Mouse (Mus musculus) small intestine, adult 2 months (tissue): ENCODE measurements around the gene Palm. TPM values are rescaled to one million over a fixed set of nuclear protein-coding genes. Genes with fewer than 3 reads are reported as not detected.

ENCODE experiments used
- H3K27ac ChIP-seq: fragments of 200-500 bp; 2 replicates; pipeline ENCODE4 v1.5.1; 2012; ENCODE audit warnings: low read depth, low read length, control low read depth, inconsistent platforms; ENCODE audit not compliant: insufficient read depth
- H3K27me3 ChIP-seq: fragments of 200-500 bp; 2 replicates; pipeline ENCODE4 v1.6.1; 2012; ENCODE audit warnings: mild to moderate bottlenecking, moderate library complexity, low read length, inconsistent platforms; ENCODE audit not compliant: control insufficient read depth, insufficient read depth
- H3K36me3 ChIP-seq: fragments of 200-500 bp; 2 replicates; pipeline ENCODE4 v1.6.1; 2012; ENCODE audit warnings: mild to moderate bottlenecking, low read length, control low read depth, inconsistent platforms; ENCODE audit not compliant: control insufficient read depth, insufficient read depth
- H3K4me1 ChIP-seq: fragments of 200-500 bp; 2 replicates; pipeline ENCODE4 v1.6.1; 2012; ENCODE audit warnings: low read length, inconsistent platforms, mixed read lengths; ENCODE audit not compliant: control insufficient read depth, insufficient read depth, insufficient read length
- H3K4me3 ChIP-seq: fragments of 200-500 bp; 2 replicates; pipeline ENCODE4 v1.5.1; 2012; ENCODE audit warnings: low read depth, mild to moderate bottlenecking, control low read depth, inconsistent platforms, low read length, moderate library complexity
- CTCF ChIP-seq: fragments of 200-500 bp; IDR thresholded peaks from 2 replicates; pipeline ENCODE4 v1.5.1; 2012; ENCODE audit warnings: low read depth, mild to moderate bottlenecking, control low read depth, inconsistent platforms, low read length, moderate library complexity, mixed read lengths; ENCODE audit not compliant: insufficient replicate concordance, insufficient read length; ENCODE audit errors: extremely low read depth
- POLR2A ChIP-seq: fragments of 200-500 bp; IDR thresholded peaks from 2 replicates; pipeline ENCODE4 v1.6.1; 2012; ENCODE audit warnings: low read depth, mild to moderate bottlenecking, control low read depth, inconsistent platforms, low read length, moderate library complexity
- WGBS: fragments of 180-500 bp; shearing (Covaris S2); methylation state at CpG from one replicate; pipeline ENCODE4 v1.1.7; 2018; 5-methylcytosine and 5-hydroxymethylcytosine counted together
- polyA plus RNA-seq: library from polyadenylated mRNA; depleted of rRNA; stranded (reverse); fragments of >200 nt; gene quantifications from 2 replicates; pipeline ENCODE4 v1.2.3, GENCODE M21; 2012

Gene Palm
- polyA plus RNA-seq, 1 experiment: 24.0 TPM

DNA sequence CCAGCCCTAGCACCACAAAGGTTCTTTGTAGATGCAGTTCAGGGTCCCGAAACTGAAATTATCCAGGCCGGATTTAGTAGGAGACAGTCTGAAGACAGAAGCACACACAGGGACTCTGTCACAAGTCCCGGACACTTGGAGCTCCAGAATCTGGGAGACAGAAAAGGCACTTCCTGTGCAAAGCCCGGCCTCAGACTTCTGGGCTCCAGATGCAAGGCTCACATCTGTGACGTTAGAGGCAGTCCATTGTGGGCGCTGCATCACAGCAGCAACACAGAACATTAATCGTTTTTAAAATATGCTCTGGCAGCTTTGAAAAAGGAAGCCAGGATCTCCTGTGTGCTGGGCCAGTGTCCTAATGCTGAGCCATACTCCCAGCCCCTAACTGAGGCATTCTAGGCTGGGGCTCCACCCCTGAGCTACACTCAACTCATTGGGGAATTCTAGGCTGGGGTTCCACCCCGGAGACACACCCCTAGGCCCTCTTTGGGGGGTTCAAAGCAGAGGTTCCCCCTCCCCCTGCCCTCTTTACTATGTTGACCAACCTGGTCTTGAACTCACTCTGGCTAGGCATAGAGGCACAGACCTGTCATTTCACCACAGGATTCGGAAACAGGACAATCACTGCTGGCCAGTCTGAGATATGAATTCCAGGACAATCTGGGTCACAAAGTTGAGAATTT is 58.9 kb downstream of the Palm start:
- Histone ChIP-seq H3K27me3 (no peaks in the 10 kb centered on the region), H3K36me3 (peaks cover 10% of the 10 kb centered on the region), H3K4me3 (0 out of 2 replicates have a peak overlapping the region, but pooled peaks have one; percentile 65), H3K4me1 (peaks cover 34% of the 10 kb centered on the region), H3K27ac (peak overlapping the region; percentile 99)
- no peak for TF ChIP-seq CTCF
- no peak; the same call in 1 of the 2 replicates for TF ChIP-seq POLR2A
- 21% methylated on average over 9 of the region's 9 CpGs for WGBS

- peaks cover 39% of the 10 kb centered on the region for H3K4me1 ChIP-seq
- 12% methylated on average over 8 of the region's 8 CpGs for WGBS
- H3K4me3 ChIP-seq: peak overlapping the region; percentile 65
- H3K36me3 ChIP-seq: peaks cover 15% of the 10 kb centered on the region
- H3K27ac ChIP-seq: peak overlapping the region; percentile 99
- TF ChIP-seq CTCF: no peak
- TF ChIP-seq POLR2A: no peak
- no peaks in the 10 kb centered on the region for H3K27me3 ChIP-seq
These were observed 59.5 kb downstream of the Palm start for GRCm38 (mm10) chr10:79852827-79853226.

- no peaks in the 10 kb centered on the region for H3K27me3 ChIP-seq
These were observed 60.0 kb downstream of the Palm start for GRCm38 (mm10) chr10:79853392-79853791.

GRCm38 (mm10) chr10:79853860-79854795 is 60.8 kb downstream of the Palm start, which contains the start of gene Ptbp1:
TSS of gene Ptbp1 (plus strand) at chr10:79854427.
- WGBS: under 1% methylated on average over 75 of the region's 75 CpGs
- Histone ChIP-seq H3K4me1 (peaks cover 50% of the 10 kb centered on the region), H3K27me3 (no peaks in the 10 kb centered on the region)

More at GRCm38 (mm10) chr10:79853392-79853791, 60.0 kb downstream of the Palm start:
- peaks cover 44% of the 10 kb centered on the region for H3K4me1 ChIP-seq
- WGBS: under 1% methylated on average over 15 of the region's 15 CpGs
- H3K36me3 ChIP-seq: peaks cover 21% of the 10 kb centered on the region
- TF ChIP-seq CTCF: no peak
- TF ChIP-seq POLR2A: no peak; the same call in 1 of the 2 replicates
- H3K4me3 ChIP-seq: peak overlapping the region; percentile 65
- H3K27ac ChIP-seq: peak overlapping the region; percentile 99

GRCm38 (mm10) chr10:79854801-79855541 is 61.6 kb downstream of the Palm start:
- H3K4me1 ChIP-seq: peaks cover 55% of the 10 kb centered on the region
- peak overlapping the region; percentile 84 for H3K4me3 ChIP-seq
- peak overlapping the region; percentile 98 for H3K27ac ChIP-seq
- H3K27me3 ChIP-seq: no peaks in the 10 kb centered on the region
- under 1% methylated on average over 82 of the region's 83 CpGs for WGBS
- TF ChIP-seq POLR2A: no peak
- no peak for TF ChIP-seq CTCF
- peaks cover 35% of the 10 kb centered on the region for H3K36me3 ChIP-seq

More at GRCm38 (mm10) chr10:79853860-79854795, 60.8 kb downstream of the Palm start, which contains the start of gene Ptbp1:
- peaks cover 27% of the 10 kb centered on the region for H3K36me3 ChIP-seq
- TF ChIP-seq POLR2A (peak; percentile 95), CTCF (no peak)
- peak within 1 kb of the TSS; percentile 84 for H3K4me3 ChIP-seq
- peak within 1 kb of the TSS; percentile 99 for H3K27ac ChIP-seq

DNA sequence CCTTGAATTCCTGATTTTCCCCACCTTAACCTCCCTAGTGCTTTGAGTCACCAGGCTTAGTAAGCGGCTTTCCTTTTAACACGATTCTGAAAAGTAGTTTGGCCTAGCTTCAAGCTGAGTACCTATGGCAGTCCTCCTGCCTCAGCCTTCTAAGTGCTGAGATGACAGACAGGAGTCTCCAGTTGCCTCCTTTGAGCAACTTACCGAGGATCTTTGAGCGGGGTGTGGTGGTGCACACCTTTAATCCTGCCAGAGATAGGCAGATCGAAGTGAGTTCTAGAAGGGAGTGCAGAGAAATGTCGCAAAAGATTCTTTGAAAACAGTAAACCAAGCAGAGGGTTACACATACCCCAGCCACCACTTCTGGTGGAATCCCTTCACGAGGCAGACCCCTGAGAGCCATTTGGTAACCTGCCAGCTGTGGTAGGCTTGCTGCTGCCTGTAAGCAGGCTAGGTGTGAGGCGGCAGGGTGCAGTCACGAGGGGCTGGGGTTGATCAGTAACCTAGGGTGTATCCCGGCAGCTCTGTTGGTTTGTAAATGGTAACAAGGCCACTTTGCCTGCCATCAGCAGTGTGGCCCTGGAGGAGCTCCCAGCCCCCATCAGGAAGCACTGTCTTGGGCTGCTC is 62.3 kb downstream of the Palm start:
- TF ChIP-seq CTCF: no peak
- TF ChIP-seq POLR2A: peak; percentile 70; the same call in 1 of the 2 replicates
- Histone ChIP-seq H3K27me3 (no peaks in the 10 kb centered on the region), H3K4me1 (peaks cover 51% of the 10 kb centered on the region), H3K27ac (peak overlapping the region; percentile 98), H3K4me3 (peak overlapping the region; percentile 84), H3K36me3 (peaks cover 42% of the 10 kb centered on the region)
- whole genome bisulfite sequencing: under 1% methylated on average over 10 of the region's 10 CpGs
